Mouse (Mus musculus) spleen, adult 18-20 months (tissue): Measurements from ENCODE around the gene P2rx7.
"Not testable (repeated sequence)": the region's sequence is repeated elsewhere in the genome, so short reads cannot be mapped to it uniquely, and the experiment has no call there.

Experiments
- DNase-seq, 2 experiments: peaks; one replicate each; pipeline ENCODE4 v3.0.0; 2022; ENCODE audit warnings: mixed read lengths in 2 of 2

The P2rx7 gene

DNA sequence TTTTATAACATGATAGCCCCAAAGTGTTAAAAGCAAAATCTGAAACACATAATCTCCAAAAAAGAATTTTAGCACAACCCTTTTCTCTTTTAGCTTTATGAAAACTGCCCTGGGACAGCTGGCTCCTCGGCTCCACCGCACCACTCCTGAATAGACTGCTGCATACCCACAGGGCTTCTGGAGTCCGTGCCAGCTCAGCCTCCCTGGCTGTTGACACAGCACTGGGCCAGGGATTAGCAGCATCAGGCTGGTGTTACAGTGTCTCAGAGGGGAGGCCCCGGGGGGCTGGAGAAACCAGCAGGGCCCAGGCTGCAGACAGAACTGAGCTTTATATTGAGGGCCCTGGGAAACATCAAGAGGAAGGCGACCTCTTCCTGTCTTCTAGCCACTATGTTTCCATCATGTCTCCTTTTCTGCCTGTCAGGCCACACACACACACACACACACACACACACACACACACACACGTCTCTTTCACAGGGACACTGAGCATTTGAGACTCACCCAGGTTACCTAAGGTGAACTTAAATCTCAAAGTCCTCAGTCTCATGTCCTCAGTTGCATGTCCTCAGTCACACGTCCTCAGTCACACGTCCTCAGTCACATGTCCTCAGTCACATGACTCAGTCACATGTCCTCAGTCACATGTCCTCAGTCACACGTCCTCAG lies 3.7 kb downstream of the P2rx7 start:
- DNase-seq, result no peak

DNA sequence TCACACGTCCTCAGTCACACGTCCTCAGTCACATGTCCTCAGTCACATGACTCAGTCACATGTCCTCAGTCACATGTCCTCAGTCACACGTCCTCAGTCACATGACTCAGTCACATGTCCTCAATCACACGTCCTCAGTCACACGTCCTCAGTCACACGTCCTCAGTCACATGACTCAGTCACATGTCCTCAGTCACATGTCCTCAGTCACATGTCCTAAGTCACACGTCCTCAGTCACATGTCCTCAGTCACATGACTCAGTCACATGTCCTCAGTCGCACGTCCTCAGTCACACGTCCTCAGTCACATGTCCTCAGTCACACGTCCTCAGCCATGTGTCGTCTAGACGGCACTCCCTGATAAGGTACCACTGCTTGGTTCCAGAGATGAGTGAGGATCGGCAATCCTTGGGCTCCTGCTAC lies 4.3 kb downstream of the P2rx7 start:
- not testable (repeated sequence) for DNase-seq

DNA sequence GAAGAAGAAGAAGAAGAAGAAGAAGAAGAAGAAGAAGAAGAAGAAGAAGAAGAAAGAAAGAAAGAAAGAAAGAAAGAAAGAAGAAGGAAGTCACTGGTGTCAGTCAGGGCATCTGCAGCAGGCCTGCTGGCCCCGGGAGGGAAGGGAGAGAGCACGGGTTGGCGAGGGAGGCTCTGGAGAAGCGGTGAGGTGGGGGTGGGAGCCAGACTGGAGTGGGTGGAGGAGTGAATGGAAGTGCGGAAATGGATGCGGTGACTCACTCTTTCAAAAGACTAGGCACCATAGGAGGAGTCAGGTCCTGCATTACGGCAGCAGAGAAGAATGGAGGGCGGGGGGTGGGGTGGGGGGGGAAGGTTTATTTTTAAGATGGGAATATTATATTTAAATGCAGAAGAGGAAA lies 5.6 kb downstream of the P2rx7 start:
- no peak for DNase-seq

DNA sequence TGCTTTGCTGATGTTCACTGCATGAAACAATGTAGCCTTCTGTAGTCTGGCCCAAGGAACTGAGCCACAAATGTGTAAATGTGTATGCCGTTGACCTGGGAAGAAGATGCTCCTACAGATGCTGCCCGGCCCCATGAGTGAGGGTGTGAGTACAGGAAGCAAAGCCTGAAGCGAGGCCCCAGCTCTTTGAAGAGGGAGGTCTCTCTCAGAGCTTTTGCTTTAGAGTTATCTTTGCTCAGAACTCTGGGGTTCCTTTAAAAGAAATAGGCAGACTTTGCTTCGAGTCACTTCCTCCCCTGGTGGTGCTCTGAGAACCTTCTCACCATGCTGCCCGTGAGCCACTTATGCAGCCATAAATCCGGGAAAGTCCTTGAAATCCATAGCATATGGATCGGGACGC lies 6.4 kb downstream of the P2rx7 start:
- no peak for DNase-seq

DNA sequence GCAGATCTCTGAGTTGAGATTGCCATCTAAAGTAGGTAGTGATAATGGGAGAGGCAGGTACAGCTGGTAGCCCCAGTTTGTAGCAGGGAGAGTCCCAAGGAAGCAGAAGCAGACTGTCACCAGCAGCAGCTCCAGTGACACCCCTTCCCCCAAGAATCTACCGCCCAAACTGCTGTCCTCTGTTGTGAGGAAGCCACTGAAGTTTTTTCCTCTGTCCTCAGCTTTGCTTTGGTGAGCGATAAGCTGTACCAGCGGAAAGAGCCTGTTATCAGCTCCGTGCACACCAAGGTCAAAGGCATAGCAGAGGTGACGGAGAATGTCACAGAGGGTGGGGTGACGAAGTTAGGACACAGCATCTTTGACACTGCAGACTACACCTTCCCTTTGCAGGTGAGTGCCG lies 8.8 kb downstream of the P2rx7 start:
- DNase-seq, result no peak

DNA sequence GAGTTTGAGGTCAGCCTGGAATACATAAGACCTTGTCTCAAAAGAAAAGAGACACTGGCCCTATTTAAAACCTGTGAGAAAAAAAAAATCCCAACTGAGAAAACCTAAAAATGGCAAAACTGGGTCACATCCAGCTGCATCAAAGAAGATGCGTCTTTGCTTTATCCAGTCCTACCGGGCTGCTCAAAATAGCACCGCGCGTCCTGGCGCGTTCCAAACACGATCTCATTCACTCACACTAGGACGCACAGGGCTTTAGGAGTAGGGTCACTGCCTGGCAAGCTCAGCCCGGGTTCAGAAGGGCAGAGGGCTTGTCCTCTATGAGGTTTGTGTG lies 9.4 kb downstream of the P2rx7 start:
- DNase-seq, result no peak

DNA sequence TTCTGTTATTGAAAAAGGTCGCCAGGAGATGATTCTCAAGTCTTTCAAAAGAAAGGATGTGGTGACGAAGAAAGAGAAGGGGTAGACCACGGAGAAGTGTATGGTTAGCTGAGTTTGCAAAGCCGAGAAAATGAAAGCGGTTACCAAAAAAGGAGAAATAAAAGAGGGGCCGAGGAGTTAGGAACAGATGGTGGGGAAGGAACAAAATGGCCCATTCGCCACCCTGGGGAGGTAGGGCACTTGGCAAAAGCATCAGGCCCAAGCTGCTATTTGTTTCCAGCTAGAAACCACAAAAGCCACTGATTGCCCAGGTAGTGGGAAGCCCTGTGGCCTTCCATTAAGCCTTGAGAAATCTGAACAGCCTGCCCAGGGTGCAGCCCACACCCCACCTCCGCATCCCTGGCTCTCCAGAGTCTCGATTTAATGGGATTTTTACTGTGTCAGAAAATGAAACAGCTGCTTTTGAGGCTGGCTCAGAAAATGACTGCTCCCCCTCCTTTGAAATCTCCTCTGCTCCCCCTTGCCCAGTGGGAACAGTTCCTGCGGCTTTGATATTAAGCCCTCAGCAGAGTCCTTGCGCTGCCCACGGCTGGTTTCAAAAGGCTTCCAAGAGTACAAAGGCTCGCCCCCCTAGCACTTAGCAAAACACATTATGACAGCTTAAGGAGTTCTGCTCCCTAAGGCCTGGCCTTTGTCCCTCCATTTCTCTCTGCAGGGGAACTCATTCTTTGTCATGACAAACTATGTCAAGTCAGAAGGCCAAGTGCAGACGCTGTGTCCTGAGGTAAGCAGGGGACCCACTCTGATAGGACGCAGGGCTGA lies 9.9 kb downstream of the P2rx7 start:
- no peak for DNase-seq

DNA sequence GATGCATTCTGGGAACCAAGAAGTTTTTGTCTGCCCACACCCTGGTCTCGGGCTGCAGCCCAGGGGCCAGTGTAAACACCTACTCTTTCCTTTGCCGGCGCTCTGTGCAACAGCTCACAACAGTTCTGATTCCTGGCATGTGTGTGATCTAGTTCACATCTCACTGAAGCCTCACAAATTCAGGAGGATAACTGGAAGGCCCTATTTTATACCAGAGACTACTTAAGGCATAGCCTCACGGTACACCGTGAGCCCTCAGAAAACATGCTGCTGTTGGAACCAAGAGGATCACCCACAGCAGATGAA lies 10.5 kb downstream of the P2rx7 start:
- no peak for DNase-seq

DNA sequence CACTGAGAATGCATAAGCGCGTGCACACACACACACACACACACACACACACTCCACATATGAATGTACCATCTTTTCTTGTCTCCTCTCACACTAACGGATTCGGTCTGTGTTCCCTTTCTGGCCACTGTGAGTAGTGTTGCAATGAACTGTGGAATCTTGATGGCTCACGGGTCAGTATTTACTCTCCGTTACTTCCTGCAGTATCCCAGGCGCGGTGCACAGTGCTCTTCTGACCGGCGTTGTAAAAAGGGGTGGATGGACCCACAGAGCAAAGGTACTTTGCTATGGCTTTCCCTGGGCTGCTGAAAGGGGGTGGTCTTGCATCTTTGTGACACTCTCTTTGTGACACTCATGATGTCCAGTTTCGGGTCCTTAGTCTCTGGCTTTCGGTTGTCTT lies 13.1 kb downstream of the P2rx7 start:
- no peak for DNase-seq

DNA sequence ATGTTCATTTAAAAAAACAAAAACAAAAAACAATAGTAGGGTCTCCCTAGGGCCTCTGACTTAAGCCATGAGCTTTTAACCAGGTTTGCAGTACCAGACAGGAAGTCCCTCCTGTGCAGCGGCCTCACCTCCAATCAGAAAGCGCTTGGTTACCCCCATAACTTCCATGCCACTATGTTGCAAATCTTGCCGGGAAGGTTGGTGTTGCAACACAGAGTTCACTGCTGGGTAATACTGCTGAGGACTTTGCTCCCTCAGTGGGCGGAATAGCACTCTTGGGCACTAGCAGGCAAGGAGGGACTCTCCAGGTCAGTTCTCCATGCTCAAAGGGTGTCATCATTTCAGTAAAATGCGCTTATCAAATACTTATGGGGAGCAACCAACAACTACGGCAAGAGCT lies 18.8 kb downstream of the P2rx7 start:
- no peak for DNase-seq

DNA sequence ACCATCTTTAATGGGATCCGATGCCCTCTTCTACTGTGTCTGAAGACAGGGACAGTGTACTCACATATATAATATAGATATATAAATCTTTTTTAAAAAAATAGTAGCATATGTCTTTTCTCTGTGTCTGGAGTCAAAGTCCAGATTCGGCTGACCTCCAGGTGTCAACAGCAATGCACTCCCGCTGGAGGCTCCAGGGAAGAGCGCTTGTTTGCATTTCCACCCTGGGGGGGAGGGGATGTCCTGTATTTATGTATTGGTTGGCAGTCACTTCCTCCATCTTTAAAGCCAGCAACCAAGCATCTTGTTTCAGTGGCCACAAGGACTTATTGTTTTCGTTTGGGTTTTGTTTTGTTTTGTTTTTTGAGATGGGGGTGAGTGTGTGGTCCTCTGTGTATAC lies 21.3 kb downstream of the P2rx7 start:
- no peak for DNase-seq

DNA sequence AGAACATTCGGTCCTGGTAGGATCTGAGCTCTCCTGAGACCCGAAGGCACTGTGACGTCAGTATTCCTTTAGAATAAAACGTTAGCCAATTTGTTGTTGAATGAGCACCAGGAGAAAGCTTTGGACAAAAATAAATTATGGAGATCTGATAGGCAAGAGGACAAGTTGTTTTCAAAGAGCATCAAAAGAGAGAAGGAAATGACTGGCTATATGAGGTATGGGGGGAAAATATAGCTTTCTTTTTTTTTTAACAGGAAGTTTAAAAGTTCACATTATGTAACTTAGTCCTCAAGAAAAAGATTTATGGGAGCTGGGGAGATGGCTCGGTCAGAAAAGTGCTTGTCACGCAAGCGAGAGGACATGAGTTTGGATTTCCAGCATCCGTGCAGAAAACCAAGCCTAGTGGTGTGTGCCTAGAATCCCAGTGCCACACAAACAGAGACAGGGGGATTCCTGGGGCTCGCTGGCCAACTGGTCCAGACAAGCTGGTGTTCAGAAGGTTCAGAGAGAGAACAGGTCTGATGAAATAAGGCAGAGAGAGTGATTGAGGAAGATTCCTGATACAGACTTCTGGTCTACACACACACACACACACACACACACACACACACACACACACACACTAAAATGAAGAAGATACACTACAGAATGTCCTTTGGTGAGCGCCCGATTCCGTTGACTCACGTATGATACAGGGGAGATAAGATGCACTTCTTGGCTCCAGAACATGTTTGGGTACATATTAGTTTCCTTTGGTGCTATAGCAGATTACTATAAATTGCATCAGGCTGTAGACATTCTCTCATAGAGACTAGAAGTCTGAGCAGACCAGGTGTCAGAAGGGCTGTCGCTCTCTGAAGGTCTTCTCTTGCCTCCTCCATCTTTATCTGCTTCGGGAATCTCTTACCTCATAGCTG lies 25.5 kb downstream of the P2rx7 start:
- DNase-seq, result no peak

DNA sequence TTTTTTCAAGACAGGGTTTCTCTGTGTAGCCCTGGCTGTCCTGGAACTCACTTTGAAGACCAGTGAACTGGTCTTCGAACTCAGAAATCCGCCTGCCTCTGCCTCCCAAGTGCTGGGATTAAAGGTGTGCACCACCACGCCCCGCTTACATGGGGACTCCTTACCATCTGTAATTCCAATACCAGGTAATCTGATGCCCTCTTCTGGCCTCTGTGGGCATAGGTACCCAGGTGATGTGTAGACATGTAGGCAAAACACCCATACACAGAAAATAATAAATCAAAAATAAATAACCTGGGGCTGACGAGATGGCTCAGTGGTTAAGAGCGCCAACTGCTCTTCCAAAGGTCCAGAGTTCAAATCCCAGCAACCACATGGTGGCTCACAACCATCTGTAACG lies 27.9 kb downstream of the P2rx7 start:
- peak in 1 of 2 experiments; percentile 46 for DNase-seq

DNA sequence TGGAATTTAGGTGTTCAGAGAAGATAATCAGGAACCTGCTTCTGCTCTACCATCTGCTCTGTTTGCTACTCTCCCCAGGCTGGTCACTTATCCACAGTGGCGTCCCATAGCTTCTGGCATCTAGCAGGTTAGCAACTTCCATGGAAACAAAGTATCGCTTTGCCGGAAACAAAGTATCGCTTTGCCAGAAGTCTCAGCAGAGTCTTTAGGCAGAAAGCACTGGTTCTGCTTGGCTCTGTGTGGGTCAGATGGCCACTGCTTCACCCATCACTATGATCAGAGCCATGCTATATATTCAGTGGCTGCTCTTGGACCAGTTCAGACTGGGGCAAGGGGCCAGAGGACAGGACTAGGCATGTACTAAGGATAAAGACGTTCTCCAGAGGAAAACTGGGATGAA lies 28.6 kb downstream of the P2rx7 start:
- DNase-seq, result no peak

DNA sequence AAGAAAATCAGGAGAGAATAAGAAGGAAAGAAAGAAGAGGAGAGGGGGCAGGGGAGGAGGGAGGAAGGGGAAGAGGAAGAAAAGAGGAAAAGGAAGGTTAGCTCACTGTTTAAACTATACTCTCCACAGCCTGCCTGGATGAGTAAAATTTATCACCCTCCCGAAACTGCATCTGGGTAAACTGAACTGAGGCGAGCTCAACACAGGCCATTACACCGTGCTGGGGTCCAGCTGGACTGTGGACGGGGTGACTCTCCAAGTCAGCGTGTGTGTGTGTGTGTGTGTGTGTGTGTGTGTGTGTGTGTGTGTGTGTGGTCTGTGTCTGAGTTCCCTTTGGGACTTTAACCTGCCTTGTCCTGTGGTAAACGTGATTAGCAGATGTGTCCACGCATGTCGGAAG lies 32.3 kb downstream of the P2rx7 start:
- no peak for DNase-seq

DNA sequence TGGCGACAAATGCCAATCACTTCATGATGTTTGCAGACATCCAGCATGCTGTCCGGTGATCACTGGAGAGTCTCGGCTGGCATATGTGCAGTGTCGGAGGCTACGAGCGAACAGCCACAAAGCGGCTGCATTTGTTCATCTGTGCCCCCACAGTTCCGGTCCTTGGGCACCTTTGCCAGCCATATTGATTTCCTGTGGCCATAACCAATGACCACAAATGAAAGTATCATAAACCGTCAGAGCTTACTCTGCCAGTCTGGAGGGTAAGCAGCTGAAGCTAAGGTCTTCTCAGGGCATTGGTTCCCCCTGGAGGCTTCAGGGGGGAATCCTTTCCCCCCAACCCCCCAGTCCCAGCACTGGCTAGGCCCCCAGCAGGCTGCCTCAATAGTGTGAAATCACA lies 34.3 kb downstream of the P2rx7 start:
- no peak for DNase-seq

DNA sequence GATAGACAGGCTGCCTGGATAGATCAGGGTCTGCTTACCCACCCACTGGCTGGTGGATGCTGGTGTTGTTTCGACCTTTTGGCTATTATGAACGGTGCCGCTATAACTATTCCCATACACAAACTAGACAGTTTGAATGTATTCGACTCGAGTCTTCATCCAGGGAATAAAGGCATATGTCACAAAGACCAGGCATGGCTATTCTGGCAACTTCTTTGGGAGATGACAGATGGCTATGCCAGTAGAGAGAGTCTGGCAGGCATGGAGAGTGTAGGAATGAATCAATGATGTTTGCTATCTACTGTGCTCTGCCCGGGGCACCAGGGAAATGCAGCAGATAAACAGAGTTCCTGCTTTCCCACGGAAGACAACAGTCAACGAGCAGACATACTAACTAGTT lies 36.2 kb downstream of the P2rx7 start:
- no peak for DNase-seq

DNA sequence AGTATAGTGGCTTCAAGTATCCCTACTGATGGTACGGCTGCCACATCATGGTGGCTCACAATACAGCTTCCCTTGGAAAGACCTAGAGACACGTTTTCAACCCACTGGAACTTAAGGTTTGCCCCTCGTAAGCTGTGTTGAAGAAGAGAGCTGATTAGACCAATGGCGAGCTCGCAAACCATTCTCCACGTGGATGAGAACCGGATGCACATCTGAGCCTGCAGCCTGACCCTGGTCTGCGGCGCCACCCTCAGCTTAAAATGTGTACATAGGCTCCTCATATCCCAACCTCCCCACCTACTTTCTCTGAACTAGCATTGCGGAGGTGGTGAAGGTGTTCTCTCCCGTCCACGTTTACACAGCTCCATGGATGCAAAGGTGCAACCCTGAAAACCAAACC lies 37.6 kb downstream of the P2rx7 start:
- no peak for DNase-seq

DNA sequence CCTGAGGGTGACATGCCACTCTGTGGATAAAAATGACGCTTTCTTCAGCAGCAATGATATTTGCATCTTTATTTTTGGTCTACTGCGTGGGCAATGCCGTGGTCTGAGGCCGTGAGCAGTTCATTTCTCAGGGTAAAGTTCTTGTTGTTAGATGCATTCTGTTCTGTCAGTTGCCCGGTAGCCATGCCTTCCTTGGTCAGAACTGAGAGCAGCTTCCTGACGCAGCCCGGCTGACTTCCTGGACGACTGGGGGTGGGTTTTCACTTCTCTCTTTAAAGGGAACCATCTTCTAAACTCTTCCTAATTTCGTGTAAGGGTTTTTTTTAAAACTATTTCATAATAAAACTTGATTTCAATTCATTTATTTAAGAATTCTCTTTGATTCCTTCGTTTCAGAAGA lies 40.2 kb downstream of the P2rx7 start:
- peak; percentile 32 to 40 for DNase-seq

DNA sequence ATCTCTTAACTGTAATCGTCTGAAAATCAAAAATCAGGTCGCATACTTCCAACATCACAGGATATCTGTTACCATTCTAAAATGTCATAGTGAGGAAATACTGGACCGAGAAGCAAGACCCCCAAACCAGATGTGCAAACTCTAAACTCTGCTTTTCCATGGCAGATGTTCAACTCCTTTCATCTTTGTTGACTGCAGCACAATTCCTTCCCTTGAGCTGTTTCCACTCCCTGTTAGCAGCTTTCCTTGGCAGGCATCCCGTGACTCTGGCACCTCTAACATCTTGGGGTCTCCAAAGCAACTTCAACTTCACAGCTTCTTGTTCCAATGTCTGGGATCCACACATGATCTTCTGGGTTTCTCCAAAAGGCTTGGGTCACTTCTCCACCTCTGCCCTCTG lies 43.7 kb downstream of the P2rx7 start:
- no peak for DNase-seq

DNA sequence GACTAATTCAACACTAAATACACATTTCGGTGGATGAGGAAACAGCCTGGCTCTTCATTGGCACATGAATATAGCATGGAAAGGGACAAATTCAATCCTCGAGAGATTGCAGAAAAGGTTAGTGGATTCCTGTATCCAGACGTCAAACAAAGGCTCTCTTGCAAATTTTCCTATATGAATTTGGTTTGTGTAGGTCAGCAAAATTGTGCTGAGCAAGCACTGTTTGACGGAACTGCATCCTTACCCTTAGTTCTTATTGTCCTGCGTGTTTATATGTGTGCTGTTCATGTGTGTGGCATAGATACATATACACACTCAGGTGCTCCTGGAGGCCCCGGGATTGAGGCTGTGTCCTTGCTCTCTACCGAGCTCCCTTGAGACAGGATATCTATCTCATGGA lies 45.4 kb downstream of the P2rx7 start:
- no peak for DNase-seq

DNA sequence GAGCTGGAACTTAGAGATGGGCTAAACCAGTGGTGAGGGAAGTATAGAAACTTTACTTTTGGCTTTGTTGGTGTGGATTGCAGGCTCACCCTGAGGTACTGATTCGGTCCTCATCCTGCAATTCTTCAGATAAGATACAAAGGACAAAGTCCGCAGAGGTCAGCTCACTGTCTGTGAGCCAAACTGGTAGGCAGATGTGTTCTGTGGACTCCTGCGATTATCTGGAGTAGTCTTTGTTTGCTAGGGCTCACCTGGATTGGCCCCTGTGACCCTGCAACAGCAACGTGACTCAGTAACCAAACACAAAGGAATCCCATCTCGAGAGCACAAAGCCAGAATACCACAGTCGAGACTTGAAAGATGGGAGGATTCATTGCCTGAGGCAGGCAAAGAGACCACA lies 46.8 kb downstream of the P2rx7 start:
- no peak for DNase-seq

DNA sequence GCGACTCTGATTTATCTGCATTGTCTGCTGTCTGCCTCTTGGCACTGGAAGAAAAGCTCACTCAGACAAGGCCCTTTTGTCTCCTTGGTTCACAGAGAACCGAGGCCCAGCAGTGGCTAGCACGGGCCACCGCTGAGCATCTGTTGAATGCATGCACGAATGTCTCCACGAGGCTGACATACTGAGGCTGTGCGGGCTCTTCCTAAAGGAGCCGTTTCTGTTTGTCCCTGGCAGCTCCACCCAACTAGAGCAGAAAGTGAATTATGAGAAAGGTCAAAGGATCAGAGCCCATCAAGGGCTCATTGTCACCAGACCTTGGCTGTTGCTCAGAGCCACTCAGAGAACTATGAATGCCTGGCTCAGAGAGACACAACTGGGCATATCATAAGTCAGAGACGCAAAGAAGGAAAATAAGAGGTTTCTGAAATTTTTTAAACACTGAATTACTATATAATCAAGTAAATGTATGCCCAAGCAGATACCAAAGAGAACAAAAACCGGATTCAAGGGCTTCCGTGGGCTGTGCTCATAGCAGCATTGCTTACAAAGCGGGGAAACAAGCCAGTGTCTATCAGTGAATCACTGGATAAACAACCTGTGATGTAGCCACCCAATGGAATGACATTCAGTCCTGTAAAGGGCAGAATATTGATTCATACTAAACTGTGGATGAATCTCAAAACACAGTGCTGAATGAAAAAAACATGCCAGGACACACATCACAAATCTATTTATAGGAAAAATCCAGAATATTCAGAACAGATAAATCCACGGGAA lies 49.9 kb downstream of the P2rx7 start:
- DNase-seq, result no peak
